Mouse (Mus musculus): ENCODE measurements around the gene Cntrob. TPM values are rescaled to one million over a fixed set of nuclear protein-coding genes. Genes with fewer than 3 reads are reported as not detected.

Gene Cntrob
- polyA plus RNA-seq, 1 experiment from 2014 or later, result 17.1 TPM

- H3K4me3 ChIP-seq (ENCODE audit: low read depth, low read length), result peak overlapping the region; percentile 88
- peaks cover 18% of the 10 kb centered on the region for H3K27me3 ChIP-seq (replicated peaks; ENCODE audit: control insufficient read depth, insufficient read depth, low read length)
- peaks cover 62% of the 10 kb centered on the region for H3K4me1 ChIP-seq (replicated peaks; ENCODE audit: control insufficient read depth, insufficient read depth, low read length)
- DNase-seq (ENCODE audit: low spot score) (peak; percentile 67), ATAC-seq (replicated peaks; ENCODE audit: low FRiP score) (0 out of 2 replicates have a peak, but pooled peaks have one; percentile 21)
- H3K9me3 ChIP-seq (ENCODE audit: control insufficient read depth, low read length), result no peaks in the 10 kb centered on the region
- H3K27ac ChIP-seq (ENCODE audit: low read depth, low read length), result peak overlapping the region; percentile 87
- no peaks in the 10 kb centered on the region for H3K36me3 ChIP-seq (ENCODE audit: control insufficient read depth, insufficient read depth, low read length)
- WGBS, result under 1% methylated on average over 64 of the region's 106 CpGs
- peak overlapping the region; percentile 90 for H3K9ac ChIP-seq (ENCODE audit: low read depth, low read length)
- H3K4me2 ChIP-seq, result peak overlapping the region; percentile 98
These were observed 45.0 kb upstream of the Cntrob start for GRCm38 (mm10) chr11:69368356-69369214.

GRCm38 (mm10) chr11:69367616-69368355 is 44.2 kb upstream of the Cntrob start:
- peaks cover 18% of the 10 kb centered on the region for H3K27me3 ChIP-seq (replicated peaks; ENCODE audit: control insufficient read depth, insufficient read depth, low read length)
- 3% methylated on average over 22 of the region's 22 CpGs for WGBS
- ATAC-seq (replicated peaks; ENCODE audit: low FRiP score), result no peak
- H3K27ac ChIP-seq (ENCODE audit: low read depth, low read length), result peak overlapping the region; percentile 87
- peak overlapping the region; percentile 98 for H3K4me2 ChIP-seq
- DNase-seq (ENCODE audit: low spot score), result no peak
- H3K4me3 ChIP-seq (ENCODE audit: low read depth, low read length), result peak overlapping the region; percentile 88
- H3K36me3 ChIP-seq (ENCODE audit: control insufficient read depth, insufficient read depth, low read length), result peaks cover 3% of the 10 kb centered on the region; the same call in 1 of the 2 replicates
- H3K4me1 ChIP-seq (replicated peaks; ENCODE audit: control insufficient read depth, insufficient read depth, low read length), result peaks cover 54% of the 10 kb centered on the region
- no peaks in the 10 kb centered on the region for H3K9me3 ChIP-seq (ENCODE audit: control insufficient read depth, low read length)
- H3K9ac ChIP-seq (ENCODE audit: low read depth, low read length), result peak overlapping the region; percentile 90

- Histone ChIP-seq H3K27me3 (replicated peaks; ENCODE audit: control insufficient read depth, insufficient read depth, low read length) (peaks cover 18% of the 10 kb centered on the region), H3K36me3 (ENCODE audit: control insufficient read depth, insufficient read depth, low read length) (peaks cover 3% of the 10 kb centered on the region; the same call in 1 of the 2 replicates), H3K27ac (ENCODE audit: low read depth, low read length) (peak overlapping the region; percentile 87), H3K9me3 (ENCODE audit: control insufficient read depth, low read length) (no peaks in the 10 kb centered on the region), H3K4me3 (ENCODE audit: low read depth, low read length) (peak overlapping the region; percentile 88), H3K4me2 (peak overlapping the region; percentile 98), H3K4me1 (replicated peaks; ENCODE audit: control insufficient read depth, insufficient read depth, low read length) (peaks cover 46% of the 10 kb centered on the region), H3K9ac (ENCODE audit: low read depth, low read length) (peak overlapping the region; percentile 90)
- no peak for DNase-seq (ENCODE audit: low spot score)
- ATAC-seq (replicated peaks; ENCODE audit: low FRiP score), result no peak
- WGBS, result under 1% methylated on average over 22 of the region's 22 CpGs
These were observed 43.5 kb upstream of the Cntrob start for GRCm38 (mm10) chr11:69366855-69367615.

- 3% methylated on average over 26 of the region's 26 CpGs for WGBS
- Histone ChIP-seq H3K4me1 (replicated peaks; ENCODE audit: control insufficient read depth, insufficient read depth, low read length) (peaks cover 40% of the 10 kb centered on the region), H3K27me3 (replicated peaks; ENCODE audit: control insufficient read depth, insufficient read depth, low read length) (peaks cover 18% of the 10 kb centered on the region)
These were observed 42.7 kb upstream of the Cntrob start for GRCm38 (mm10) chr11:69366157-69366854.

GRCm38 (mm10) chr11:69365722-69366121 is 42.1 kb upstream of the Cntrob start:
- peak overlapping the region; percentile 88 for H3K4me3 ChIP-seq (ENCODE audit: low read depth, low read length)
- H3K9me3 ChIP-seq (ENCODE audit: control insufficient read depth, low read length), result no peaks in the 10 kb centered on the region
- peak overlapping the region; percentile 54 for H3K27ac ChIP-seq (ENCODE audit: low read depth, low read length)
- peaks cover 18% of the 10 kb centered on the region for H3K27me3 ChIP-seq (replicated peaks; ENCODE audit: control insufficient read depth, insufficient read depth, low read length)
- WGBS, result 40% methylated on average over 6 of the region's 6 CpGs
- H3K36me3 ChIP-seq (ENCODE audit: control insufficient read depth, insufficient read depth, low read length), result peaks cover 6% of the 10 kb centered on the region; the same call in 1 of the 2 replicates
- H3K4me1 ChIP-seq (replicated peaks; ENCODE audit: control insufficient read depth, insufficient read depth, low read length), result peaks cover 35% of the 10 kb centered on the region
- H3K4me2 ChIP-seq, result peak overlapping the region; percentile 98
- DNase-seq (ENCODE audit: low spot score) (no peak), ATAC-seq (replicated peaks; ENCODE audit: low FRiP score) (no peak)
- peak overlapping the region; percentile 39 for H3K9ac ChIP-seq (ENCODE audit: low read depth, low read length)

More at GRCm38 (mm10) chr11:69366157-69366854, 42.7 kb upstream of the Cntrob start:
- H3K9me3 ChIP-seq (ENCODE audit: control insufficient read depth, low read length), result no peaks in the 10 kb centered on the region
- ATAC-seq (replicated peaks; ENCODE audit: low FRiP score), result peak; percentile 71
- peak overlapping the region; percentile 88 for H3K4me3 ChIP-seq (ENCODE audit: low read depth, low read length)
- peak; percentile 80 for DNase-seq (ENCODE audit: low spot score)
- peak overlapping the region; percentile 54 for H3K27ac ChIP-seq (ENCODE audit: low read depth, low read length)
- H3K9ac ChIP-seq (ENCODE audit: low read depth, low read length), result peak overlapping the region; percentile 39
- H3K4me2 ChIP-seq, result peak overlapping the region; percentile 98
- H3K36me3 ChIP-seq (ENCODE audit: control insufficient read depth, insufficient read depth, low read length), result peaks cover 6% of the 10 kb centered on the region; the same call in 1 of the 2 replicates

GRCm38 (mm10) chr11:69364910-69365309 is 41.3 kb upstream of the Cntrob start:
- peaks cover 32% of the 10 kb centered on the region for H3K4me1 ChIP-seq (replicated peaks; ENCODE audit: control insufficient read depth, insufficient read depth, low read length)
- no peaks in the 10 kb centered on the region for H3K9me3 ChIP-seq (ENCODE audit: control insufficient read depth, low read length)
- H3K36me3 ChIP-seq (ENCODE audit: control insufficient read depth, insufficient read depth, low read length), result peaks cover 9% of the 10 kb centered on the region; the same call in 1 of the 2 replicates
- peak overlapping the region; percentile 5; the same call in 1 of the 2 replicates for H3K27ac ChIP-seq (ENCODE audit: low read depth, low read length)
- H3K4me2 ChIP-seq, result peak overlapping the region; percentile 36
- H3K9ac ChIP-seq (ENCODE audit: low read depth, low read length), result no peak overlapping the region
- no peak for ATAC-seq (replicated peaks; ENCODE audit: low FRiP score)
- H3K4me3 ChIP-seq (ENCODE audit: low read depth, low read length), result no peak overlapping the region
- WGBS, result 16% methylated on average over 6 of the region's 6 CpGs
- H3K27me3 ChIP-seq (replicated peaks; ENCODE audit: control insufficient read depth, insufficient read depth, low read length), result peaks cover 23% of the 10 kb centered on the region
- DNase-seq (ENCODE audit: low spot score), result no peak

- H3K4me1 ChIP-seq (replicated peaks; ENCODE audit: control insufficient read depth, insufficient read depth, low read length), result peaks cover 32% of the 10 kb centered on the region
- peak overlapping the region; percentile 36 for H3K4me2 ChIP-seq
- H3K27me3 ChIP-seq (replicated peaks; ENCODE audit: control insufficient read depth, insufficient read depth, low read length), result peaks cover 24% of the 10 kb centered on the region
- 53% methylated on average over 8 of the region's 8 CpGs for WGBS
- peaks cover 9% of the 10 kb centered on the region; the same call in 1 of the 2 replicates for H3K36me3 ChIP-seq (ENCODE audit: control insufficient read depth, insufficient read depth, low read length)
- H3K27ac ChIP-seq (ENCODE audit: low read depth, low read length), result 0 out of 2 replicates have a peak overlapping the region, but pooled peaks have one; percentile 5
- no peaks in the 10 kb centered on the region for H3K9me3 ChIP-seq (ENCODE audit: control insufficient read depth, low read length)
- ATAC-seq (replicated peaks; ENCODE audit: low FRiP score) (no peak), DNase-seq (ENCODE audit: low spot score) (no peak)
- no peak overlapping the region for H3K9ac ChIP-seq (ENCODE audit: low read depth, low read length)
- H3K4me3 ChIP-seq (ENCODE audit: low read depth, low read length), result no peak overlapping the region
These were observed 40.8 kb upstream of the Cntrob start for GRCm38 (mm10) chr11:69364376-69364775.
